Mouse (Mus musculus) liver, embryonic 14.5 days (tissue): ENCODE data around the gene Cyb5b.

ENCODE experiments used
- CTCF ChIP-seq: IDR thresholded peaks from 2 replicates; pipeline ENCODE4 v1.5.1; 2016; ENCODE audit warnings: antibody characterized with exemption, low read depth, control low read depth
- EP300 ChIP-seq: IDR thresholded peaks from 2 replicates; pipeline ENCODE4 v1.6.1; 2016; ENCODE audit warnings: antibody characterized with exemption, low read depth

- TF ChIP-seq CTCF = no peak
- TF ChIP-seq EP300 = no peak
Measured at GRCm38 (mm10) chr8:107129171-107130025, 21.0 kb upstream of the Cyb5b start.
